Mouse (Mus musculus) liver (tissue): Measurements from ENCODE around the gene Dnase2b.
A peak's percentile ranks its signal among the peaks of the same experiment; 100 is the strongest.

Source experiments
- DNase-seq: peaks from one replicate; pipeline ENCODE4 v3.0.0-alpha.2; 2020; ENCODE audit warnings: mixed read lengths

Gene Dnase2b

GRCm38 (mm10) chr3:146615496-146615895, at the start of gene Dnase2b:
Dnase2b (minus strand) TSS chr3:146615596.
- no peak for DNase-seq

GRCm38 (mm10) chr3:146661907-146662306, 46.5 kb upstream of the Dnase2b start:
- DNase-seq, result no peak

- DNase-seq, result no peak
Measured at GRCm38 (mm10) chr3:146661001-146661400, 45.6 kb upstream of the Dnase2b start.

- no peak for DNase-seq
Measured at GRCm38 (mm10) chr3:146659321-146659720, 43.9 kb upstream of the Dnase2b start.

DNA sequence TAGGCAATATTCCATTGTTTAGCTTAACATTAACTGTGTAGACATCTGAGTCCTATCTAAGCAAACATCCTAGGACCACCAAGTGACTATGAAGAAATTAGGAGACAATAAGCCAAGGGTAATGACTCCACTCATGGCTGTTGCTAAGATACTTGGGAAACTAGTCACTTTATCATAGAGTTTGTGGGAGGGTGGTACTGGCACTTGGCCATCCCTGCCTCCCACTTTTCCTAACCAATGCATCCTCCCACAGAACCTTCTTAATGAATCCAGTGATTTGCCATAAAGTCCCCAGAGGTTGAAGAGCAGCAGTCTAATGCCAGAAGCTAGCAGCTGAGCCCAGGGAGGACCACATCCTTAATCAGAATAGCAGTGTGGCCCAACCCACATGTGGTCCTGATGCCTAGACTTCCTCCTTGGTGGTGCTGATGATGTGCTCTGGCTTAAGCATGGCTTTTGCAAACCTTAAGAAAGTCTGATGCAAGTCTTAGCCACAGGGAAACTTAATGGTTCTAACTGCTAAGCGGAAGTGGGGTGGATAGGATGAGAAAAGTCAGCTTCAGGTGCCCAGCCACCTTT, 42.8 kb upstream of the Dnase2b start:
- DNase-seq, result no peak

- no peak for DNase-seq
Measured at GRCm38 (mm10) chr3:146657433-146657832, 42.0 kb upstream of the Dnase2b start.

GRCm38 (mm10) chr3:146655111-146655577, 39.7 kb upstream of the Dnase2b start:
- DNase-seq, result peak; percentile 50

GRCm38 (mm10) chr3:146653692-146654091, 38.3 kb upstream of the Dnase2b start:
- peak; percentile 86 for DNase-seq

DNA sequence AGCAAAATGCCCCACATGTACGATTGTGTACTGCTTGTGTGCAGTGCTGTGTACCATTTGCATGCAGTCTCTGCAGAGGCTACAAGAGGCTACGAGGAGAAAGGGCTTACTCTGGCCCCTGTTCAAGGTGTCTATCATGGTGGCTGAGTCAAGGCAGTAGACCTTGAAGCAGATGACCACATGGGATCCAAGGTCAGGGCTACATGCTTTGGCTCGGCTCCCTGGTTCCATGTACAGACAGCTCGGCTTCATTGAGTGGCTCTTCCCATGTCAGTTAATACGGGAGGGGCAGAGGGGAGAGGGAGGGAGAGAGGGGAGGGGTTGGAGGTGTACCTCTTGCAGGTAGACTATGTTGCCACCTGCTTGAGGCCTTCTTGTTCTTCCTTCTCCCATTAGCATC, 37.0 kb upstream of the Dnase2b start:
- no peak for DNase-seq

DNA sequence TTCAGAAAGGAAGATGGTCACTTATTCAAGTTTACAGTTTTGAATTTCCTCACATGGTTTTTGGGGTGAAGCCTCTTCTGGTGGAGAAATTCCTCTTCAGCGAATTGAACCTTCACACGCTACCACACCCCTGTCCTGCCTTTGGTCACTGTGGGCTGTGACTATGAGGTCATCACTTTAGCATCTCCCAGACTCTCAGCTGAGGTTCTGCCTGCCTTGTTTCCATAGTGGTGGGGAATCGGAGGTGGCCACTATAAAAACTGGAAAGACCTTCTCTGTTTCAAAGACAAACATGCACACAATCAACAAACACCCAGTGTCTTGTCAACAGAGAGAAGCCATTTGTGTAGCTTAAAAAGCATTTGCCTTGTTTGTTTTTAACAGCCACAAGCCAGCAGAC, 35.8 kb upstream of the Dnase2b start, which contains the start of gene 4930503B20Rik:
4930503B20Rik (minus strand) TSS at position 101 of the 400 bp plus-strand sequence.
- DNase-seq, result no peak

DNA sequence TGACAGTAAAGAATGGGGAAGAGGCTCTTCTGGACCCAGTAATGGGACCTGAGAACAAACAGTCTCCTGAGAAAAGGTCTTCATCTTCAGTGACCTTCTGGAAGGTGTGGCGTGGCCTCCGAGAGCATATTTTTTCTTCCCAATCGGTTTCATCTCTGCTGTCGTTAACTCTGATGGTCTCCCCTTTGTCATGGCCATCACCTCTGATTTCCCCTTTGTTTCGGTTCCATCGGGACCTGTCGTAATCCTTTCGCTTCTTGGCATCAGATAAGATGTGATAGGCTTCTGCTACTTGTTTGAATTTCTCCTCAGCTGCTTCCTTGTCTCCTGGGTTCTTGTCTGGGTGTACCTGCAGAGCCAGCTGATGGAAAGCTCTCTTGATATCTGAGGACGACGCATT, 35.3 kb upstream of the Dnase2b start:
- no peak for DNase-seq

GRCm38 (mm10) chr3:146649311-146649894, 34.0 kb upstream of the Dnase2b start:
- DNase-seq, result no peak

GRCm38 (mm10) chr3:146641818-146642427, 26.5 kb upstream of the Dnase2b start:
- no peak for DNase-seq

GRCm38 (mm10) chr3:146632506-146632905, 17.1 kb upstream of the Dnase2b start:
- DNase-seq, result no peak

DNA sequence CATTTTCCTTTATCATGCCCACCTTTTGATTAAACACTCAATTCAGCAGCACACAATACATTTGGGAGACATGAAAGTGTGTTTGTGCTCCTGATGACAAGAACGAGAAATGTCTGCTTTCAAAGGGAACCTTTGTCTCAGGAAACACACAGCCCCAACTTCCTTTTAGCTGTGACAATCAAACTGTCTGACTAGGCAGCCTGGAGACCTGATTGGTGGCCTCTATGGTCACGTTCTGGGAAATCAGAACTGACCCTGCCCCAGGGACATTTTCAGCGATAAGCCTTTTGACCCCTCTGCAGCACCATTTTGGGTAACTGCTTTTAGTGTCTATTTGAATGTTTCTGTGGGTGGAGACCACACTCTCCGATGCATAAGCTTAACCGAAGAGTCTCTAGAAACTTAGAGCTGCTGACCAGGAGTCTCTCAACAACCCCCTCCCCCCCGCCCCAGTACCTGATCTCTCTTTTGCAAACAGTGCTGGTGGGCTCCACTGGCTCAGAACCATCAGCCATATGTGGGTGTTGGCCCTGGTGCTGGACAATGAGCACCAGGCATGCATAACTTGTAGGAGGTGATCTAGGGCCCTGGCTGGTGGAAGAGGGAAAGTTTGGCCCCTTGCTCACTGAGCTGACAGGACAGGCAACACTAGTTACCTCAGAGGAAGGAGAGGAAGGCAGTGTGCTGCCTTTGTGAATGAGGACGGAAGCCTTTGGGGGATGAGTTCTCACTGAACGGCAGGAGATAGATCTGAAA, 13.0 kb upstream of the Dnase2b start:
- DNase-seq, result no peak

- DNase-seq, result no peak
Measured at GRCm38 (mm10) chr3:146625766-146626165, 10.4 kb upstream of the Dnase2b start.

DNA sequence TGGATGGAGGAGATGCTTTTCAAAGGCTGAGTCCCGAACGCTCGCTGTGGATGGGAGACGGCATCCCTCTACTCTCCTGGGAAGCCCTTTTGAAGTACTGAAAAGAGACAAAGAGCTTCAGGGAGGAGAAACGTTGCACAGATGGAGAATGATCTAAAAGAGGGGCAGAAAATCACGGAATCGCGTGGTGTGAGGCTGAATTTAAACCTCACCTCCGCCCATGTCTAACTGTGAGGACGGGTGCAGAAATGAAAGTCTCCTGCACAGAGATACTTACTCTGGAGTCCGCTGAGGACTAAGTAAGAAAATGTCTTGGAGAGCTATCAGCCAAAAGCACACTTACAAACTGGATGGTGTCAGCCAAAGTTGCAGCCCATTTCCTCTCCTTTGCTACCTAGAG, 6.6 kb upstream of the Dnase2b start:
- no peak for DNase-seq

DNA sequence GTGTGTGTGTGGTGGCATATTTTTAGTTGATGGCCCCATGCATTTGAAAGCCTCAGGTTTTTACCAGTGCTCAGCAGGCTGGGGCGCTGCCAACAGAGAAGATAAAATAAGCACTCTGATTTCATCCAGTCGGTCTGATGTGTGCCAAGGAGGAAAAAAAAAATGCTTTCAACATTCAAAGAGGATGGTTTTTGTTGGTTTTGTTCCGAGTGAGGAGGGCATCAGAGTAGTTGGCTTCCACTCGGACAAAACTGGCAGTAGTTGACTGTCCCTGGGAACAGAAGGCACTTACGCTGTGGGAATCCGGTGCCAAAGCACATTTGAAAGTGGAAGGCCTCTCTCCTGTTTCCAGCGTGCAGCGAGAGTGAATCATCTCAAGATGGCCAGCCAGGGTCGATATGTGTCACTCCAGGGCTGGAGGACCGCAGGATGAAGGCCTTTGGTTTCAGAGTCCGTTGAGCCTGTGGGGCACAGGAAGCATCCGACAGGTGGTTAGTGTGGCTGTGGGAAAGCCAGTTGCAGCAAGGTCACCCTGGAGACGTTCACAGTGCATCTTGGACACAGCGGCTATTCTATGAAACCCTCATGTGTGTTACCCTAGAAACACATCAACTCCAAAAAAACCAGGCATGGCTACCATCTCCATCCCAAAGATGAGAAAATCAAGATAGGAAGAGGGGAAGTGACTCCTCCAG, 5.3 kb upstream of the Dnase2b start:
- no peak for DNase-seq

- DNase-seq, result no peak
Measured at GRCm38 (mm10) chr3:146620101-146620500, 4.7 kb upstream of the Dnase2b start.

- peak; percentile 15 for DNase-seq
Measured at GRCm38 (mm10) chr3:146618357-146618756, 3.0 kb upstream of the Dnase2b start.

- DNase-seq, result no peak
Measured at GRCm38 (mm10) chr3:146617946-146618345, 2.5 kb upstream of the Dnase2b start.

GRCm38 (mm10) chr3:146616533-146617283, 1.3 kb upstream of the Dnase2b start:
- DNase-seq, result no peak
